Mouse (Mus musculus) limb, embryonic 14.5 days (tissue): ENCODE results near the gene Itga2b. TPM values are rescaled to one million over a fixed set of nuclear protein-coding genes. Genes with fewer than 3 reads are reported as not detected.

Experiments used
- ATAC-seq: fragments of 200-750 bp; cut with Nextera tagmentation; 2 replicates; pipeline ENCODE4 v1.8.0; 2017; ENCODE audit warnings: low read depth, moderate number of reproducible peaks, moderate TSS enrichment; ENCODE audit not compliant: low FRiP score
- DNase-seq: peaks from one replicate; pipeline ENCODE4 v3.0.0-alpha.2; 2015; ENCODE audit warnings: low spot score
- H3K27ac ChIP-seq: fragments of 300-500 bp; sonication (generic); replicated peaks from 2 replicates; pipeline ENCODE4 v1.5.1; 2014; ENCODE audit warnings: low read depth, mild to moderate bottlenecking, low read length, moderate library complexity, mixed read lengths
- H3K27me3 ChIP-seq: fragments of 300-500 bp; sonication (generic); 2 replicates; pipeline ENCODE4 v1.6.1; 2014; ENCODE audit warnings: low read length, mixed read lengths; ENCODE audit not compliant: control insufficient read depth, insufficient read depth
- H3K36me3 ChIP-seq: fragments of 300-500 bp; sonication (generic); 2 replicates; pipeline ENCODE4 v1.6.1; 2014; ENCODE audit warnings: mild to moderate bottlenecking, low read length, moderate library complexity, mixed read lengths; ENCODE audit not compliant: control insufficient read depth, insufficient read depth
- H3K4me1 ChIP-seq: fragments of 300-500 bp; sonication (generic); 2 replicates; pipeline ENCODE4 v1.6.1; 2014; ENCODE audit warnings: antibody characterized with exemption, low read length, mixed read lengths; ENCODE audit not compliant: control insufficient read depth, insufficient read depth
- H3K4me2 ChIP-seq: fragments of 300-500 bp; sonication (generic); replicated peaks from 2 replicates; pipeline ENCODE4 v1.6.1; 2014; ENCODE audit warnings: low read depth, mild to moderate bottlenecking, low read length, moderate library complexity; ENCODE audit not compliant: severe bottlenecking
- H3K4me3 ChIP-seq: fragments of 300-500 bp; sonication (generic); replicated peaks from 2 replicates; pipeline ENCODE4 v1.5.1; 2014; ENCODE audit warnings: low read length
- H3K9ac ChIP-seq: fragments of 300-500 bp; sonication (generic); 2 replicates; pipeline ENCODE4 v1.6.1; 2014; ENCODE audit warnings: mild to moderate bottlenecking, low read depth, low read length, moderate library complexity; ENCODE audit not compliant: severe bottlenecking
- H3K9me3 ChIP-seq: fragments of 300-500 bp; sonication (generic); 2 replicates; pipeline ENCODE4 v1.6.1; 2016; ENCODE audit warnings: low read length; ENCODE audit not compliant: control insufficient read depth
- POLR2A ChIP-seq: fragments of 200-500 bp; IDR thresholded peaks from 2 replicates; pipeline ENCODE4 v1.8.0; 2012; ENCODE audit warnings: inconsistent platforms, mild to moderate bottlenecking, moderate library complexity, borderline replicate concordance; ENCODE audit not compliant: insufficient read depth, insufficient read length; ENCODE audit errors: extremely low read depth
- whole genome bisulfite sequencing: fragments of 180-500 bp; shearing (Covaris S2); extraction: QIAGEN DNeasy Blood & Tissue Kit; methylation state at CpG from one replicate; pipeline ENCODE4 v1.1.7; 2014; 5-methylcytosine and 5-hydroxymethylcytosine counted together
- polyA plus RNA-seq, 2 experiments: library from polyadenylated mRNA; depleted of rRNA in 1 of 2; stranded (reverse) in 1 of 2; unstranded in 1 of 2; fragments of >200 nt; fragmentation: Nextera tagmentation in 1 of 2; extraction: Ambion mirVana in 1 of 2; gene quantifications; 2 replicates each; pipeline versions ENCODE4 v1.2.1 to v1.2.3; 2012 to 2014

Gene Itga2b
- polyA plus RNA-seq, 2 experiments = 3.5 to 7.0 TPM

DNA sequence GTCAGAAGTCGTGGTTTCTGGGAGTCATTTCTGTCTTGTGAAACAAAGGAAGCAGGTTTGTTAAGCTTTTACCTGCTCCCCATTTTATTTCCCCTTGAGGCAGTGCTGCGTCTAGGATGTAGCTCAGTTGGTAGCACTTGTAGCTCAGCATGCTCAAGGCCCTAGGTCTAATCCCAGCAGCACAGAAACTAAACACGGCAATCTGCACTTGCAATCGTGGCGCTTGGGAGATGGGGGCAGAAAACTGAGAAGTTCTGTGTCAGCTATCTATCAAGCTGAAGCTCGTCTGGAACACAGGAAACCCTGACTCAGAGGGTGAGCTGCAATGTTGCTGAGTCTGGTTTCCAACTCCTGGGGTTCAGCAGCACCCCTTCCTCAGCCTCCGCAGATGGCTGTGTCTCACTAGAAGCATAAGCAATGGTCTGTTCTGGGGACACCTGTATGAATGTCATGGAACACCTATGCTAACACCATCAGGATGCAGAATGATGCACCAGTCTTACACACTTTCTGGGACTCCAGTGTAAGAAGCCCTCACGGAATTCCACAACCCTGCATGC lies 40.9 kb downstream of the Itga2b start:
- Histone ChIP-seq H3K4me2 (no peak overlapping the region), H3K4me3 (peak overlapping the region; percentile 63; the same call in 1 of the 2 replicates), H3K9me3 (no peaks in the 10 kb centered on the region), H3K36me3 (peaks cover 12% of the 10 kb centered on the region), H3K27ac (no peak overlapping the region), H3K27me3 (no peaks in the 10 kb centered on the region), H3K9ac (no peak overlapping the region), H3K4me1 (peaks cover 9% of the 10 kb centered on the region)
- DNase-seq = no peak
- 64% methylated on average over 8 of the region's 8 CpGs for WGBS
- TF ChIP-seq POLR2A = no peak
- ATAC-seq = no peak

- H3K36me3 ChIP-seq = no peaks in the 10 kb centered on the region
- no peaks in the 10 kb centered on the region for H3K27me3 ChIP-seq
- H3K4me3 ChIP-seq = no peak overlapping the region
- no peak for TF ChIP-seq POLR2A
- no peak overlapping the region for H3K9ac ChIP-seq
- peaks cover 6% of the 10 kb centered on the region for H3K4me1 ChIP-seq
- no peak overlapping the region for H3K27ac ChIP-seq
- DNase-seq (no peak), ATAC-seq (no peak)
- 87% methylated on average over 8 of the region's 8 CpGs for WGBS
- no peak overlapping the region for H3K4me2 ChIP-seq
- H3K9me3 ChIP-seq = 0 out of 2 replicates have a peak, but pooled peaks cover under 1% of the 10 kb centered on the region
Observed at GRCm38 (mm10) chr11:102425555-102426316, 44.2 kb downstream of the Itga2b start.

DNA sequence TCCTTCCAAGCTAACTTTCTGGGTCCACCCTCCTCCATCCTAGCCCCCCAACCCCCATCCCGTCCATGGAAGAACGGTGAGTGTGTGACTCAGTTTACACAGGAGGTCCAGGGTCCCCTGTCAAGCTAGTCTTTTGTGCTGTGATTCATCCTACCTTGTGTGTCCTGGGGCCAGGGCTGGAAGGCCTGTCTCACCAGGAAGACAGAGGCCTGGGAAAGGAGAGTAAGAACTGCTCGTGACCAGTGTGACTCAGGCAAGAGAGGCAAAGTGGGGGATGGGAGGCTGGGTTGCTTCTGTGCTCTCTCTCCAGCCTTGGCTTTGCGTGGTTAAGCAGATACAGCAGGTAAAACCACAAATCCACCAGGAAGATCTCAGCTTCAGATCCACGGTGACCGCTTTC lies 45.3 kb downstream of the Itga2b start:
- no peak overlapping the region for H3K9ac ChIP-seq
- peaks cover 4% of the 10 kb centered on the region for H3K4me1 ChIP-seq
- no peak for TF ChIP-seq POLR2A
- H3K36me3 ChIP-seq = no peaks in the 10 kb centered on the region
- no peaks in the 10 kb centered on the region for H3K27me3 ChIP-seq
- H3K4me3 ChIP-seq = no peak overlapping the region
- no peak overlapping the region for H3K4me2 ChIP-seq
- WGBS = 80% methylated on average over 6 of the region's 6 CpGs
- 0 out of 2 replicates have a peak, but pooled peaks cover 3% of the 10 kb centered on the region for H3K9me3 ChIP-seq
- H3K27ac ChIP-seq = no peak overlapping the region
- DNase-seq = no peak
- ATAC-seq = no peak

- Histone ChIP-seq H3K9me3 (0 out of 2 replicates have a peak, but pooled peaks cover 3% of the 10 kb centered on the region), H3K4me2 (no peak overlapping the region), H3K9ac (no peak overlapping the region), H3K36me3 (no peaks in the 10 kb centered on the region), H3K4me3 (no peak overlapping the region), H3K27ac (no peak overlapping the region), H3K27me3 (no peaks in the 10 kb centered on the region), H3K4me1 (no peaks in the 10 kb centered on the region)
- 59% methylated on average over 8 of the region's 8 CpGs for WGBS
- TF ChIP-seq POLR2A = no peak
- ATAC-seq = no peak
- DNase-seq = no peak
Observed at GRCm38 (mm10) chr11:102421559-102421958, 48.4 kb downstream of the Itga2b start.

DNA sequence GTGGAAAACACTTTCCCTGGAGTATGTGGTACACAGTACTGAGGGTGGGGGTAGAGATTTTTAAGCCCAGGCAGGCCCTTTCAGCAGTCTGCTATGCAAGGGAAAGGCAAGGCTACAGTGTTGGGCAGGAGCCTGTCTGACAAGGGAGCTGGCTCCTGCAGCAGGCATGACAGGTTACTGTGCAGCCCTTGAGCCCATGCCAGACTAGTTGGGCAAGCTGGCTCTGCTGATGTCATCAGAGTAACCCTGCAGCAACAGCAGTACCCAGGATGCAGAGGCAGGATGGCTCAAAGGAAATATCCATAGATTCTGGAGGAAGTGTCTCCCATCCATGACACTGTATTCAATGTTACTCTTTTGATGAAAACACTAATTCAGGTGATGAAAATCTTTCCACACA lies 51.0 kb downstream of the Itga2b start:
- DNase-seq (no peak), ATAC-seq (no peak)
- Histone ChIP-seq H3K27ac (no peak overlapping the region), H3K9ac (no peak overlapping the region), H3K4me2 (no peak overlapping the region), H3K9me3 (0 out of 2 replicates have a peak, but pooled peaks cover 3% of the 10 kb centered on the region), H3K4me1 (no peaks in the 10 kb centered on the region), H3K36me3 (no peaks in the 10 kb centered on the region), H3K27me3 (no peaks in the 10 kb centered on the region), H3K4me3 (no peak overlapping the region)
- TF ChIP-seq POLR2A = no peak

GRCm38 (mm10) chr11:102417160-102417559 lies 52.8 kb downstream of the Itga2b start:
- Histone ChIP-seq H3K4me1 (no peaks in the 10 kb centered on the region), H3K9ac (no peak overlapping the region), H3K9me3 (0 out of 2 replicates have a peak, but pooled peaks cover 3% of the 10 kb centered on the region), H3K4me3 (no peak overlapping the region), H3K27me3 (no peaks in the 10 kb centered on the region), H3K4me2 (no peak overlapping the region), H3K27ac (no peak overlapping the region), H3K36me3 (no peaks in the 10 kb centered on the region)
- WGBS = 84% methylated on average over 1 of the region's 1 CpGs
- DNase-seq (no peak), ATAC-seq (no peak)
- no peak for TF ChIP-seq POLR2A
